Mouse (Mus musculus) heart, postnatal 0 days (tissue): ENCODE measurements around the gene Abat.
"Not testable (repeated sequence)": the region's sequence is repeated elsewhere in the genome, so short reads cannot be mapped to it uniquely, and the experiment has no call there.

ENCODE experiments used
- CTCF ChIP-seq: IDR thresholded peaks from 2 replicates; pipeline ENCODE4 v1.5.1; 2016; ENCODE audit warnings: antibody characterized with exemption, control low read depth, low read depth
- EP300 ChIP-seq: IDR thresholded peaks from 2 replicates; pipeline ENCODE4 v1.6.1; 2016; ENCODE audit warnings: antibody characterized with exemption, low read depth

- not testable (repeated sequence) for TF ChIP-seq CTCF, EP300
Measured at GRCm38 (mm10) chr16:8554751-8555150, 41.5 kb downstream of the Abat start.
